Mouse (Mus musculus): ENCODE results near the gene Col11a1. TPM values are rescaled to one million over a fixed set of nuclear protein-coding genes. Genes with fewer than 3 reads are reported as not detected.

Gene Col11a1
- polyA plus RNA-seq, 1 experiment from 2014 or later = 22.3 TPM

- no peaks in the 10 kb centered on the region; the same call in 1 of the 2 replicates for H3K36me3 ChIP-seq (ENCODE audit: control insufficient read depth, insufficient read depth, low read length)
- ATAC-seq (ENCODE audit: insufficient number of reproducible peaks, insufficient read depth, low FRiP score, low read depth) = peak; percentile 75; the same call in 1 of the 2 replicates
- H3K9me3 ChIP-seq (ENCODE audit: control insufficient read depth, low read depth, low read length) = no peaks in the 10 kb centered on the region
These were observed 35.2 kb downstream of the Col11a1 start for GRCm38 (mm10) chr3:114065587-114065986.

GRCm38 (mm10) chr3:114099335-114099734, 69.0 kb downstream of the Col11a1 start:
- Histone ChIP-seq H3K9ac (replicated peaks; ENCODE audit: low read depth, low read length) (no peak overlapping the region), H3K36me3 (ENCODE audit: control insufficient read depth, insufficient read depth, low read length) (no peaks in the 10 kb centered on the region), H3K27ac (ENCODE audit: low read length) (no peak overlapping the region), H3K4me1 (ENCODE audit: control insufficient read depth, insufficient read depth, low read length) (no peaks in the 10 kb centered on the region), H3K4me3 (ENCODE audit: low read depth, low read length) (no peak overlapping the region), H3K4me2 (replicated peaks; ENCODE audit: low read depth, low read length) (no peak overlapping the region), H3K27me3 (ENCODE audit: control insufficient read depth, insufficient read depth, low read length) (no peaks in the 10 kb centered on the region), H3K9me3 (ENCODE audit: control insufficient read depth, low read depth, low read length) (no peaks in the 10 kb centered on the region)
- ATAC-seq (ENCODE audit: insufficient number of reproducible peaks, insufficient read depth, low FRiP score, low read depth) = no peak
- WGBS = 70% methylated on average over 7 of the region's 7 CpGs

More at GRCm38 (mm10) chr3:114065587-114065986, 35.2 kb downstream of the Col11a1 start:
- Histone ChIP-seq H3K4me3 (ENCODE audit: low read depth, low read length) (no peak overlapping the region), H3K4me2 (replicated peaks; ENCODE audit: low read depth, low read length) (no peak overlapping the region), H3K9ac (replicated peaks; ENCODE audit: low read depth, low read length) (no peak overlapping the region), H3K4me1 (ENCODE audit: control insufficient read depth, insufficient read depth, low read length) (no peaks in the 10 kb centered on the region), H3K27ac (ENCODE audit: low read length) (no peak overlapping the region), H3K27me3 (ENCODE audit: control insufficient read depth, insufficient read depth, low read length) (no peaks in the 10 kb centered on the region)
- WGBS = 45% methylated on average over 4 of the region's 4 CpGs

GRCm38 (mm10) chr3:114107099-114107498, 76.8 kb downstream of the Col11a1 start:
- no peak for ATAC-seq (ENCODE audit: insufficient number of reproducible peaks, insufficient read depth, low FRiP score, low read depth)
- H3K4me2 ChIP-seq (replicated peaks; ENCODE audit: low read depth, low read length) = no peak overlapping the region
- no peak overlapping the region for H3K27ac ChIP-seq (ENCODE audit: low read length)
- H3K27me3 ChIP-seq (ENCODE audit: control insufficient read depth, insufficient read depth, low read length) = no peaks in the 10 kb centered on the region
- H3K9ac ChIP-seq (replicated peaks; ENCODE audit: low read depth, low read length) = no peak overlapping the region
- 25% methylated on average over 7 of the region's 7 CpGs for WGBS
- no peaks in the 10 kb centered on the region for H3K36me3 ChIP-seq (ENCODE audit: control insufficient read depth, insufficient read depth, low read length)
- H3K9me3 ChIP-seq (ENCODE audit: control insufficient read depth, low read depth, low read length) = no peaks in the 10 kb centered on the region
- H3K4me3 ChIP-seq (ENCODE audit: low read depth, low read length) = no peak overlapping the region
- H3K4me1 ChIP-seq (ENCODE audit: control insufficient read depth, insufficient read depth, low read length) = no peaks in the 10 kb centered on the region

- Histone ChIP-seq H3K4me3 (ENCODE audit: low read depth, low read length) (no peak overlapping the region), H3K9me3 (ENCODE audit: control insufficient read depth, low read depth, low read length) (no peaks in the 10 kb centered on the region), H3K27me3 (ENCODE audit: control insufficient read depth, insufficient read depth, low read length) (no peaks in the 10 kb centered on the region), H3K4me1 (ENCODE audit: control insufficient read depth, insufficient read depth, low read length) (no peaks in the 10 kb centered on the region), H3K9ac (replicated peaks; ENCODE audit: low read depth, low read length) (no peak overlapping the region), H3K4me2 (replicated peaks; ENCODE audit: low read depth, low read length) (no peak overlapping the region), H3K36me3 (ENCODE audit: control insufficient read depth, insufficient read depth, low read length) (no peaks in the 10 kb centered on the region), H3K27ac (ENCODE audit: low read length) (no peak overlapping the region)
- 20% methylated on average over 3 of the region's 3 CpGs for WGBS
- no peak for ATAC-seq (ENCODE audit: insufficient number of reproducible peaks, insufficient read depth, low FRiP score, low read depth)
These were observed 116.8 kb downstream of the Col11a1 start for GRCm38 (mm10) chr3:114147140-114147539.

GRCm38 (mm10) chr3:114197964-114198750, 167.8 kb downstream of the Col11a1 start:
- ATAC-seq (ENCODE audit: insufficient number of reproducible peaks, insufficient read depth, low FRiP score, low read depth) = peak; percentile 75

GRCm38 (mm10) chr3:114212255-114212654, 181.9 kb downstream of the Col11a1 start:
- WGBS = 86% methylated on average over 4 of the region's 4 CpGs
- Histone ChIP-seq H3K4me3 (ENCODE audit: low read depth, low read length) (no peak overlapping the region), H3K9me3 (ENCODE audit: control insufficient read depth, low read depth, low read length) (no peaks in the 10 kb centered on the region), H3K4me2 (replicated peaks; ENCODE audit: low read depth, low read length) (no peak overlapping the region), H3K27me3 (ENCODE audit: control insufficient read depth, insufficient read depth, low read length) (no peaks in the 10 kb centered on the region), H3K27ac (ENCODE audit: low read length) (no peak overlapping the region), H3K9ac (replicated peaks; ENCODE audit: low read depth, low read length) (no peak overlapping the region), H3K36me3 (ENCODE audit: control insufficient read depth, insufficient read depth, low read length) (no peaks in the 10 kb centered on the region; the same call in 1 of the 2 replicates), H3K4me1 (ENCODE audit: control insufficient read depth, insufficient read depth, low read length) (no peaks in the 10 kb centered on the region)
- no peak for ATAC-seq (ENCODE audit: insufficient number of reproducible peaks, insufficient read depth, low FRiP score, low read depth)

More at GRCm38 (mm10) chr3:114197964-114198750, 167.8 kb downstream of the Col11a1 start:
- H3K9ac ChIP-seq (replicated peaks; ENCODE audit: low read depth, low read length) = no peak overlapping the region
- H3K4me1 ChIP-seq (ENCODE audit: control insufficient read depth, insufficient read depth, low read length) = no peaks in the 10 kb centered on the region
- H3K4me3 ChIP-seq (ENCODE audit: low read depth, low read length) = no peak overlapping the region
- H3K27me3 ChIP-seq (ENCODE audit: control insufficient read depth, insufficient read depth, low read length) = no peaks in the 10 kb centered on the region
- H3K36me3 ChIP-seq (ENCODE audit: control insufficient read depth, insufficient read depth, low read length) = no peaks in the 10 kb centered on the region
- 69% methylated on average over 6 of the region's 6 CpGs for WGBS
- H3K9me3 ChIP-seq (ENCODE audit: control insufficient read depth, low read depth, low read length) = no peaks in the 10 kb centered on the region
- no peak overlapping the region for H3K27ac ChIP-seq (ENCODE audit: low read length)
- H3K4me2 ChIP-seq (replicated peaks; ENCODE audit: low read depth, low read length) = no peak overlapping the region

GRCm38 (mm10) chr3:114216105-114216504, 185.8 kb downstream of the Col11a1 start:
- no peak overlapping the region for H3K4me3 ChIP-seq (ENCODE audit: low read depth, low read length)
- H3K4me2 ChIP-seq (replicated peaks; ENCODE audit: low read depth, low read length) = no peak overlapping the region
- H3K9ac ChIP-seq (replicated peaks; ENCODE audit: low read depth, low read length) = no peak overlapping the region
- 79% methylated on average over 5 of the region's 5 CpGs for WGBS
- no peak for ATAC-seq (ENCODE audit: insufficient number of reproducible peaks, insufficient read depth, low FRiP score, low read depth)
- H3K36me3 ChIP-seq (ENCODE audit: control insufficient read depth, insufficient read depth, low read length) = no peaks in the 10 kb centered on the region; the same call in 1 of the 2 replicates
- no peaks in the 10 kb centered on the region for H3K4me1 ChIP-seq (ENCODE audit: control insufficient read depth, insufficient read depth, low read length)
- no peaks in the 10 kb centered on the region for H3K27me3 ChIP-seq (ENCODE audit: control insufficient read depth, insufficient read depth, low read length)
- no peaks in the 10 kb centered on the region for H3K9me3 ChIP-seq (ENCODE audit: control insufficient read depth, low read depth, low read length)
- H3K27ac ChIP-seq (ENCODE audit: low read length) = no peak overlapping the region

- Histone ChIP-seq H3K27ac (ENCODE audit: low read length) (no peak overlapping the region), H3K27me3 (ENCODE audit: control insufficient read depth, insufficient read depth, low read length) (no peaks in the 10 kb centered on the region), H3K4me1 (ENCODE audit: control insufficient read depth, insufficient read depth, low read length) (no peaks in the 10 kb centered on the region), H3K36me3 (ENCODE audit: control insufficient read depth, insufficient read depth, low read length) (no peaks in the 10 kb centered on the region), H3K9me3 (ENCODE audit: control insufficient read depth, low read depth, low read length) (no peaks in the 10 kb centered on the region), H3K4me3 (ENCODE audit: low read depth, low read length) (no peak overlapping the region), H3K9ac (replicated peaks; ENCODE audit: low read depth, low read length) (no peak overlapping the region), H3K4me2 (replicated peaks; ENCODE audit: low read depth, low read length) (no peak overlapping the region)
- 38% methylated on average over 1 of the region's 1 CpGs for WGBS
- no peak for ATAC-seq (ENCODE audit: insufficient number of reproducible peaks, insufficient read depth, low FRiP score, low read depth)
These were observed 199.2 kb downstream of the Col11a1 start for GRCm38 (mm10) chr3:114229501-114229900.
